Mouse (Mus musculus): ENCODE measurements at regions not wholly inside any gene's neighbourhood (a gene's known extent, or its start where the extent isn't known, plus 50 kb on each side); places are given as distances from the start of the nearest gene placed in this dataset.

GRCm38 (mm10) chr7:115073406-115073805, 329.9 kb downstream of the Insc start:
- in situ Hi-C loops (cut with MboI; ENCODE audit: low sequenced_read_pairs): no loop called here

DNA sequence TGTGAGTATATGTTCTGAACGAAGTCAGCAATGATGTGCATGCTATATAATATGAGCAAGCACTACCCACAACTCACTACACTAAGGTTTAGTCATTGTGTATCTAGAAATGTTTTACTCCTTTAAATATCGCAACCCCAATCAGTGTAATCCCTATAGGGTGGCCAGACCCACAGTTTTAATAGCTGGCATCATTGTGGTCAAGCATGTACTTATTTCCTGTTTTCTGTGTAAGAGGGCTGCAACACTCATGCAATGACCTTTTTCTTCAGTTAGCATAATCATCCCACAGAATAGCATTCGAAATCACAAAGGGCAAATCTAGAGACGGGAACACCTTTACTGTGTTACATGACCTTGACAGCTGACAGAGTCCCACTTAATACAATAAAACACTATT, 333.3 kb downstream of the Insc start:
- in situ Hi-C loops (cut with MboI; ENCODE audit: low sequenced_read_pairs): no loop called here

- in situ Hi-C loops (cut with MboI; ENCODE audit: low sequenced_read_pairs): no loop called here
These were observed 341.4 kb downstream of the Insc start for GRCm38 (mm10) chr7:115084711-115085380.

GRCm38 (mm10) chr7:115086542-115087448, 343.3 kb downstream of the Insc start:
- in situ Hi-C loops (cut with MboI; ENCODE audit: low sequenced_read_pairs): no loop called here

DNA sequence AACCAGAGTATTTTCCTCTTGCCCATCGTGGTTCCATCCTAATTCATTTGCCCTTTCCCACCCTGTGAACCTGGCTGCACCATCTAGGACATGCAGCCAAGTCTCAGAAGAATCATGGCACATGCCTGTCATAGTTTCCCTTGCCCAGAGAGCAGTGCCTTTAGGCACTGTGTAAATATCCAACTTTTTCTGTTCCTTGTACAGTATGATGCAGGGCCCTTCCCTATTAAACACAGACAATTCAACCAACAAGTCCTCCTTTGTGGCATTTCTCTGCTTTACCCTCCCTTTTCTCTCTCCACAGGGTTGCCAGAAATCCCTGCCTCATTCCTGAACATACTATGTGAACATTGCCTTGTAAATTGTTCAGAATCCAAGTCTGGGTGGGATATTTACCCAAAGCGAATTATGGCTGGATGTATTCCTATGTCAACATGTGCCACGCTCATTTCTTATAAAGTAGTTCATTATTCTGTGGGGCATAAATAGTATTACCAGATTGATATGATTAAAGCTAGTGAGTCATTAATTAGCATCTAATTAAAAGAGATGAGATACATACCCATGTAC, 349.1 kb downstream of the Insc start:
- in situ Hi-C loops (cut with MboI; ENCODE audit: low sequenced_read_pairs): no loop called here

GRCm38 (mm10) chr7:115106041-115106440, 362.5 kb downstream of the Insc start:
- in situ Hi-C loops (cut with MboI; ENCODE audit: low sequenced_read_pairs): no loop called here

- in situ Hi-C loops (cut with MboI; ENCODE audit: low sequenced_read_pairs): no loop called here
These were observed 368.8 kb downstream of the Insc start for GRCm38 (mm10) chr7:115112282-115112681.

DNA sequence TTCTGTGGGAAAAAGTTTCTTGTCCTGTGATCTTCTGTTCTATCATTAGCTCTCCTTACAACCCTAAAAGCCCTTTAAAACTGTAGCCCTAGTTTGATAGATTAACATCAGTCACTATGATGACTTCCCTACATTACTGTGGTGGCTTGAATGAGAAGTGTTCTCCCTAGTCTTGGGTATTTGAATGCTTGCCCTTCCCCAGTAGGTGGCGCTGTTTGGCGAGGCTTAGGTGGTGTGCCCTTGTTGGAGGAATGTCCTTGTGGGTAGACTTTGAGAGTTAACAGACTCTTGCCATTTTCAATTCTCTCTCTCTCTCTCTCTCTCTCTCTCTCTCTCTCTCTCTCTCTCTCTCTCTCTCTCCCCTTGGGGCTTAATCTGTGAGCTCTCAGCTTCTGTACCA, 379.8 kb downstream of the Insc start:
- in situ Hi-C loops (cut with MboI; ENCODE audit: low sequenced_read_pairs): no loop called here

GRCm38 (mm10) chr7:115129001-115129400, 385.5 kb downstream of the Insc start:
- in situ Hi-C loops (cut with MboI; ENCODE audit: low sequenced_read_pairs): no loop called here

- in situ Hi-C loops (cut with MboI; ENCODE audit: low sequenced_read_pairs): no loop called here
These were observed 387.9 kb downstream of the Insc start for GRCm38 (mm10) chr7:115131259-115131969.

DNA sequence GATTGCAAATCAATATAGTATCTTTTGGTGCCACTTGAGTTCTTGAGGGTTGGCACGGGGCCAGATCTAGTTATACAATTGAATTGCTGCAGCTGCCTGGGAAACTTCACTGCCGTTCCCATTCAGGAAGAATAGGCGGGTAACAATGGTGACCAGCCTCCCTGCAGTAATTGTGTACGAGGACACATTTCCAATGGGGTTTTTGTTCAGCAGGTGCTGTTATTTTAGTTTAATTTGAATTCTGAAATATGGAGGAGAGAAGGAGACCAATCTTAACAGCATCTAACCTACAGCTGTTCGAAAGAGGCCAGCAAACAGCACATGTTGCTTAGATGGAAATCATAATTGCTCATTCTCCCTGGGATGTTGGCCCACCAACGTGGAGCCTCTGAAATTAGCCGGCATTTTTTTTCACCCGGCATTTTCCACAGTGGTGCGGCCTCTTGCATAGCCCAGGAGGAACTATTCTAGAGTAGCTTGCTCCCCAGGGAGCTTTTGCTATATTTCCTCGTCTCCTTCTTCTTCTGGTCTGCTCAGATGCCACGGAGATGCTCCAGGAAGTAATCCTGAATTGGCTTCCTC, 388.6 kb downstream of the Insc start:
- in situ Hi-C loops (cut with MboI; ENCODE audit: low sequenced_read_pairs): no loop called here

DNA sequence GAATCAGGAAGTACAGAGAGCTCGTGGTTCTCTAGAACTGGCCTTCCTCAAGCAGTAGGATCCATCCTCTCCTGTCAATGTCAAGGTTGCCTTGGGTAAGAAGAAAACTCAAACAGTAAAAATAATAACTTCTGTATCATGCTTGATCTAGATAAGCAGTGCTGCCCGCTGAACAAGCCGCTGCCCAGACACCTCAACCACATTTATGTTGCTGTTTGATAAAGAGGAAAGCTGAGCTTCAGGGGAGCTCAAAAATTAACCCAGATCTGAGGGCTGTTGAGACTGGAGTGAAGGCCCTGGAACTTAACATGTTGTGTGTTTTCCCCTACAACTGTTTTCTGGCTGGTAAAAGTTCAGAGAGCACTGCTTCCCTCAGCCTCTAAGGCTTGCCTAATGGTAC, 389.1 kb downstream of the Insc start:
- in situ Hi-C loops (cut with MboI; ENCODE audit: low sequenced_read_pairs): no loop called here

- in situ Hi-C loops (cut with MboI; ENCODE audit: low sequenced_read_pairs): no loop called here
These were observed 391.6 kb downstream of the Insc start for GRCm38 (mm10) chr7:115134926-115135575.

DNA sequence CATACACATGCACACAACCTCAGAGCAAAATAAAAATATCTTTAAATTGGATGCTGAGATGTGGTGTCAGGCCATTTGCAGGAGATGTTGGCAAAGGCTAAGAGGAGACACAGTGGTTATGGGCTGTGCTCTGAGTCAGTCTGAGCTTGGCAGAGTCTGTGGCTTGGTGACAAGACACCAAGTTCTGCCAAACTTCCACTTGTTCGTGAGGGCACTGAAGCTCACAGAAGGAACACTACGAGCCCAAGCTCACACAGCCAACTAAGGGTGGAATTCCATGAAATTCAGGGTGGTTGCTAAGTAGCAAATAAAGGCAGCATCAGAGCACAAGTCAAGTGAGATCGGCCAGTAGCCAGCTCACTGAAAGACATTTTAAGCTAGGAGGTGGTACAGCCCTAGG, 396.8 kb downstream of the Insc start:
- in situ Hi-C loops (cut with MboI; ENCODE audit: low sequenced_read_pairs): no loop called here

- in situ Hi-C loops (cut with MboI; ENCODE audit: low sequenced_read_pairs): no loop called here
These were observed 398.7 kb downstream of the Insc start for GRCm38 (mm10) chr7:115142163-115142562.

DNA sequence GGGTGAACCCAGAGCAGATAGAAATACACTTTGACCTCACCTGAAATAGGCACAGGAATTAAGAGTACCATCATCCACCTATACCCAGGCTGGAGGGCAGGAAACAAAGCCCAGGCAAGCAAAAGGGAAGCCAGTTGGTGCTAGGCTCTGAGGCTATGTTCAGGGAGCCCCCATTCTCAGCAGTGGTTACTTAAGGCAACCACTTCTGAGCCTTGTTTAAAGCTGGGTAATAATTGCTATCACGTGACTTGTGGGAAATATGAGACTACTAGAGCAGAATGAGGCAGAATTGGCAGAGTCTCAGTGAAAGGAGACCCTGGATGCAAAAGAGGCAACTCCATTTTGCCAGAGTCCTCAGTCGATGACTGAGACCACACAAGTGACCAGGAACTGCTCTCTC, 401.5 kb downstream of the Insc start:
- in situ Hi-C loops (cut with MboI; ENCODE audit: low sequenced_read_pairs): no loop called here

GRCm38 (mm10) chr7:115147352-115147977, 404.0 kb downstream of the Insc start:
- in situ Hi-C loops (cut with MboI; ENCODE audit: low sequenced_read_pairs): no loop called here

DNA sequence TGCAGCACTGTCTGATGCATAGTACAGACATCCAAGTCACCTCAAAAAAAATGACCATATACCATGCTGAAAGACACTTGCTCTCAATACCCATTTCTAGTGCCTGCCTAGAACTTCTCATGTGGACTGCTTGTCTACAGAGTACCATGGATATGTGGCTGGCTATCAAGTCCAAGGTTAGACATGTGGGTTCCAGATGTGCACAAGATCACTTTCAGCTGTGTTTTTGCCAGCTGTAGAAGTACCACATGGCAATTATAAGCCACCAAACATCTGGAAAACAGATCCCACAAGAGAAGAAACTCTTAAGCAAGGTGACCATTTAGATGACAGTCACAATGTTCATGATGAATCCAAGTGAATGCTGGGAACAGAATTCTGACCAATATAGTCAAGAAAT, 409.8 kb downstream of the Insc start:
- in situ Hi-C loops (cut with MboI; ENCODE audit: low sequenced_read_pairs): no loop called here

DNA sequence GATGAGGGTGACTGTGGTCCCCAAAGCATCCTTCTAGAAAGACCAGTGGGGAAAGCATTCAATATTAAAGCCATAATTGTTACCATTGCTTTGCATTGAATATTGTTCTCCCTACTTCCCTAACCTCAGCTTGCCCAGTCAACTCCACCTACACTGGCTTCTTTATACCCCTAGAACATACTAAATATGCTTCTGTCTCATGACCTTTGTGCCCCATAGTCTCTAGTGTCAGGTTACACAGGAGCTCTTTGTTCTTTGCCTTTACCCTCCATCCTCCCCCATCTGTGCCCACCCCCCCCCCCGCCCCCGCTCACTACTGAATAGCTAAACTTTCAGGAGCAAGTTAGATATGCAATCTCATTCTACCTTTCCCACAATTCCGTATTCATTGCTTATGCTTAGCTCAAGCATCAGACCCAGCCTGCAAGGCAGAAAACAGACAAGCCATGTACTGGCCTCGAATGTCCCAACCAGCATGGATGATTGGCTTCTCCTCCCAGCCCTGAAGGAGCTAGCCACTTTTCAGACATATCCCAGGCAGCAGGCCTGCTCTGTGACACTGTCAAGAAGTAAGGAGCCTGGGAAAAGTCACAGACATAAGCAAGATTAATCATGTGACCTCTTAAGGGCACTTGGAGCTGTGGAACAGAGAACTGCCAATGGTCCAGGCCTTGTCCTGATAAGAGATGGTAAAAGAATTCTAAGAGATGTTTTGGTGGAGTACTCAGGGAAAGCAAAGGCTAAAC, 410.4 kb downstream of the Insc start:
- in situ Hi-C loops (cut with MboI; ENCODE audit: low sequenced_read_pairs): no loop called here

Data from CH12F3 (cell line).